Mouse (Mus musculus) midbrain, embryonic 15.5 days (tissue): ENCODE data around the gene Gstz1. TPM values are rescaled to one million over a fixed set of nuclear protein-coding genes. Genes with fewer than 3 reads are reported as not detected.
"Not testable (repeated sequence)": the region's sequence is repeated elsewhere in the genome, so short reads cannot be mapped to it uniquely, and the experiment has no call there.

Experiments
- ATAC-seq: fragments of 200-750 bp; cut with Nextera tagmentation; replicated peaks from 2 replicates; pipeline ENCODE4 v1.8.0; 2017; ENCODE audit warnings: moderate TSS enrichment
- H3K27ac ChIP-seq: fragments of 300-500 bp; sonication (generic); 2 replicates; pipeline ENCODE4 v1.5.1; 2015; ENCODE audit warnings: mild to moderate bottlenecking, inconsistent platforms
- H3K27me3 ChIP-seq: fragments of 300-500 bp; sonication (generic); replicated peaks from 2 replicates; pipeline ENCODE4 v1.6.1; 2015; ENCODE audit warnings: inconsistent platforms
- H3K36me3 ChIP-seq: fragments of 300-500 bp; sonication (generic); replicated peaks from 2 replicates; pipeline ENCODE4 v1.6.1; 2015; ENCODE audit warnings: inconsistent platforms
- H3K4me1 ChIP-seq: fragments of 300-500 bp; sonication (generic); 2 replicates; pipeline ENCODE4 v1.6.1; 2015; ENCODE audit warnings: inconsistent platforms
- H3K4me2 ChIP-seq: fragments of 300-500 bp; sonication (generic); 2 replicates; pipeline ENCODE4 v1.6.1; 2015; ENCODE audit warnings: inconsistent platforms, mild to moderate bottlenecking, moderate library complexity
- H3K4me3 ChIP-seq: fragments of 300-500 bp; sonication (generic); 2 replicates; pipeline ENCODE4 v1.5.1; 2015; ENCODE audit warnings: mild to moderate bottlenecking, inconsistent platforms
- H3K9ac ChIP-seq: fragments of 300-500 bp; sonication (generic); 2 replicates; pipeline ENCODE4 v1.6.1; 2015; ENCODE audit warnings: mild to moderate bottlenecking, inconsistent platforms
- H3K9me3 ChIP-seq: fragments of 300-500 bp; sonication (generic); 2 replicates; pipeline ENCODE4 v1.6.1; 2016; ENCODE audit warnings: inconsistent platforms
- WGBS: fragments of 180-500 bp; shearing (Covaris S2); methylation state at CpG from one replicate; pipeline ENCODE4 v1.1.7; 2015; ENCODE audit warnings: mixed read lengths; 5-methylcytosine and 5-hydroxymethylcytosine counted together
- polyA plus RNA-seq: library from polyadenylated mRNA; unstranded; fragments of >200 nt; fragmentation: Nextera tagmentation; extraction: Ambion mirVana; gene quantifications from 2 replicates; pipeline ENCODE4 v1.2.1, GENCODE M21; 2015

Gstz1 gene
- polyA plus RNA-seq, 1 experiment from 2014 or later, result 28.9 TPM

DNA sequence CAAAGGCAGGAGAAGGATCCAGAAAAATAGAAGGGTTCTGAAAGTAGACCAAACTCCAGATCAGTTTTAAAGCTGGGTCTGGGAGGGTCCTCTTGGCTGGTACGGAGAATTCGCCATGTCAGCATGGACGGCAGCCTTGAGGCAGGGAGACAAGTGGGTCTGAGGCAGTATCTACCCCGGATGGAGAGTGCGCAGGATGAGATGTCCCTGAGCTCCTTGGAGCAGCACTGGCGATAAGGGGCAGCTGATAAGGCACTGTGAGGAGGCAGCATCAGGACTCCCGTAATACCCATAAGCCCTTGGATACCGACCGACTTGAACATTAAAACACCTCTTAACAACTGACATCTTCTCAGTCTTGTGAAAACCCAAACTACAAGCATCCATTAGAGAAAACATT, 14.2 kb upstream of the Gstz1 start:
- H3K27ac ChIP-seq, result no peak overlapping the region
- WGBS, result 95% methylated on average over 9 of the region's 9 CpGs
- ATAC-seq, result no peak

DNA sequence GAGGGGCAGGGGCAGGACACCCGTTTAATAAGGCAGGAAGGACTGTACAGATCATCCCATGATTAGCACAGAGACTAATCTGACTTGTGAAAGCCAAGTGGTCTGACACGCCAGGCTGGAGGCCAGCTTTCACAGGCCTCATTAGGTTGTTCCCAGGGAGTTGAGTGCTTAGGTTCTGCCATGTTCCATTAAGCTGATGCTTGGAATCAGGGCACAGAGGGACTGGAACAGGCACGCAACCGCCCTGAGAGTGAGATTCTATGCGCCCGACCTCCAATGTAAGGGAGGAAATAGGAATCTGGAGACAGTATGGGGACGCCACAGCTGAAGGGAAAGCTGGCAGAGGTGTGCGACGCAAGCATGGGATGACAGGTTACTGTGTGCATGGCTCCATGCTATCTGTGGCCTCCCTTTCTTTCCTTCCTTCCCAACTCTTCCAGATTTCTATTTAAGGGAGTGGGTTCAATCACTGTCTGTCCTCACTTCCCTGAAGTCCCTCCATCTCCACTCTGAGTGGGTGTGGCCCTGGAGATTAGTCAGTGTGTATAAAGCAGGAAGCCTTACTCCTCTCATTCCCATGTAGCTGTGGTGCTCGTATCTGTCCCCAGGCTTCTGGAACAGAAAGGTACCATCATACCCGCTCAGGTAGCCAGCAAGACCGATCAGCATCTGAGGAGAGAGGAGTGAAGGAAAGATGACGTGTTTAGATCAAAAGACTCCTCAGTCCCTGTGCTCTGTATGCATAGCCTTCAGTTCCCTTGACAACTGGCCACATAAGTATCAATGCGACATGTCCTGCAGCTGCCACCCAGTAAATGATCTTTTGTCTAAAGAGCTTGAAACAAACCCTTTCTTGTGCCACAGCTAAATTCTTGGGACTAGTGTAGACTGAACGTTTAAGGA, 9.3 kb upstream of the Gstz1 start:
- H3K9ac ChIP-seq, result no peak overlapping the region
- no peak overlapping the region for H3K4me2 ChIP-seq
- peaks cover 10% of the 10 kb centered on the region; the same call in 1 of the 2 replicates for H3K36me3 ChIP-seq
- WGBS, result 48% methylated on average over 15 of the region's 15 CpGs
- no peaks in the 10 kb centered on the region for H3K9me3 ChIP-seq
- H3K27ac ChIP-seq, result peak overlapping the region; percentile 32; the same call in 1 of the 2 replicates
- no peaks in the 10 kb centered on the region for H3K4me1 ChIP-seq
- ATAC-seq, result peak; percentile 66
- no peak overlapping the region for H3K4me3 ChIP-seq
- no peaks in the 10 kb centered on the region for H3K27me3 ChIP-seq

More for the DNA sequence above, 14.2 kb upstream of the Gstz1 start:
- Histone ChIP-seq H3K9ac (no peak overlapping the region), H3K4me1 (no peaks in the 10 kb centered on the region), H3K9me3 (no peaks in the 10 kb centered on the region), H3K4me2 (no peak overlapping the region), H3K27me3 (no peaks in the 10 kb centered on the region), H3K4me3 (no peak overlapping the region), H3K36me3 (peaks cover 11% of the 10 kb centered on the region; the same call in 1 of the 2 replicates)

- Histone ChIP-seq H3K27me3 (no peaks in the 10 kb centered on the region), H3K9me3 (no peaks in the 10 kb centered on the region), H3K27ac (peak overlapping the region; percentile 32; the same call in 1 of the 2 replicates), H3K9ac (no peak overlapping the region), H3K36me3 (0 out of 2 replicates have a peak, but pooled peaks cover 5% of the 10 kb centered on the region), H3K4me3 (no peak overlapping the region), H3K4me2 (no peak overlapping the region), H3K4me1 (no peaks in the 10 kb centered on the region)
- WGBS, result 35% methylated on average over 2 of the region's 2 CpGs
- peak; percentile 56 for ATAC-seq
These were observed 8.6 kb upstream of the Gstz1 start for GRCm38 (mm10) chr12:87138342-87138701.

- no peak overlapping the region for H3K27ac ChIP-seq
- no peak overlapping the region for H3K9ac ChIP-seq
- 0 out of 2 replicates have a peak, but pooled peaks have one; percentile 6 for ATAC-seq
- 0 out of 2 replicates have a peak, but pooled peaks cover 5% of the 10 kb centered on the region for H3K36me3 ChIP-seq
- H3K27me3 ChIP-seq, result no peaks in the 10 kb centered on the region
- no peak overlapping the region for H3K4me2 ChIP-seq
- H3K9me3 ChIP-seq, result no peaks in the 10 kb centered on the region
- H3K4me3 ChIP-seq, result no peak overlapping the region
- no peaks in the 10 kb centered on the region for H3K4me1 ChIP-seq
- WGBS, result 53% methylated on average over 2 of the region's 2 CpGs
These were observed 8.2 kb upstream of the Gstz1 start for GRCm38 (mm10) chr12:87138768-87139167.

DNA sequence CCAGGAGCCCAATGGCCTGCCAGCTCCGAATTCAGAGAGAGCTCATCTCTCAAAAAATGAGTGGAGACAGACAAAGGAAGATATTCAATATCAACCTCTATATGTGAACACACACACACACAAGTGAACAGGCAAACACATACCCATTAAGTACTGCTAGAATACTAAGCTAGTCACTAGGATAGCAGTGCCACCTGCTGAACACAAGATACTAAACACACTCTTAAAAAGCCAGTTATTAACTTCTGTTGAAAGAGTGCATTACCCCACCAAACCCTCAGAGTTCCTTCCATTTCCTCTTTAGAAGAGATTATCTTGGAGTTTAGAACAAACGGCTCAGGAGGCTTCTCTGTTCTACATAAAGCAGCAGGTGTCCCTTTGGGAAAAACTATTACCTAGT, 4.8 kb upstream of the Gstz1 start:
- no peak overlapping the region for H3K27ac ChIP-seq
- no peak overlapping the region for H3K9ac ChIP-seq
- peaks cover 9% of the 10 kb centered on the region for H3K4me1 ChIP-seq
- no peaks in the 10 kb centered on the region for H3K9me3 ChIP-seq
- H3K4me2 ChIP-seq, result no peak overlapping the region
- no peak for ATAC-seq
- no peaks in the 10 kb centered on the region for H3K36me3 ChIP-seq
- no peaks in the 10 kb centered on the region for H3K27me3 ChIP-seq
- WGBS, result 83% methylated on average over 2 of the region's 2 CpGs
- H3K4me3 ChIP-seq, result no peak overlapping the region

DNA sequence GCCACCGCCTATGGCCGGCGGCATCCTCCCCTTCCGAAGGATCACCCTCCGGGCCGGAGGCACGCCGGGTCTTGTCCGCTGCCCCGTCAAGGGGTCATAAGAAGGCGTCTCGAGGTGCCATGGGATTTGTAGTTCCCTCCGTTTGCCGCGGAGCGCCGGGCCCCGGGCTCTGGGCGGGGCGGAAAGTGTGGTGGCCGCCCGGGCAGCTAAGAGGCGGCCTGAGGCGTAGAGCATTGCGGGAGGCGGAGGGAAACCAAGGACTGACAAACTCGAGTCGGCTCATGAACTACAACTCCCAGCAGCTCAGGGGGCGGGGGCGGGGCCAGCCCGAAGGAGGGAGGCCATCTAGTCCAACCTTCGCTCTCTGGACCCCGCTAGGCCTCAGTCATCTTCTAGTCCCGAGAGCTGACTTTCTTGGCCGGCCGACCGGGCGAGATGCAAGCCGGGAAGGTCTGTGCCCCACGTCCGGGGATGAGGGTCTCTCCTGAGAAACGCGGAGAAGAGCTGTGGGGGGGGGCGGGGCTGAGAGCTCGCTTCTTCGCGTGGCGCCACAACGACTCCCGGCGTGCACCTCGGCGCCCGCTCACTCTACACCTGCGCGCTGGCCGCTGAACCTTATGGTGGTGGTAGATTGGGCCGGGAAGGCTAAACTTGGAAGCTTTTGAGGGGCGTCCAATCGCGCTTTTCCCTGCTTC, 577 bp downstream of the Gstz1 start, which contains the start of gene Pomt2:
Gene Pomt2 (minus strand): TSS at position 574 of the 695 bp plus-strand sequence.
- peak within 1 kb of the TSS; percentile 70 for H3K4me2 ChIP-seq
- WGBS, result under 1% methylated on average over 61 of the region's 61 CpGs
- peak within 1 kb of the TSS; percentile 89 for H3K9ac ChIP-seq
- no peaks in the 10 kb centered on the region for H3K27me3 ChIP-seq
- H3K4me3 ChIP-seq, result peak within 1 kb of the TSS; percentile 98
- 0 out of 2 replicates have a peak, but pooled peaks cover under 1% of the 10 kb centered on the region for H3K9me3 ChIP-seq
- peaks cover 17% of the 10 kb centered on the region for H3K4me1 ChIP-seq
- ATAC-seq, result peak; percentile 97
- H3K27ac ChIP-seq, result peak within 1 kb of the TSS; percentile 100
- no peaks in the 10 kb centered on the region for H3K36me3 ChIP-seq

GRCm38 (mm10) chr12:87148136-87148535, 1.2 kb downstream of the Gstz1 start:
- peak; percentile 2; the same call in 1 of the 2 replicates for ATAC-seq
- Histone ChIP-seq H3K4me3 (peak overlapping the region; percentile 98), H3K4me1 (peaks cover 17% of the 10 kb centered on the region), H3K9me3 (0 out of 2 replicates have a peak, but pooled peaks cover 5% of the 10 kb centered on the region), H3K9ac (peak overlapping the region; percentile 89), H3K27me3 (no peaks in the 10 kb centered on the region), H3K36me3 (no peaks in the 10 kb centered on the region), H3K4me2 (peak overlapping the region; percentile 70), H3K27ac (peak overlapping the region; percentile 100)
- 17% methylated on average over 15 of the region's 15 CpGs for WGBS

DNA sequence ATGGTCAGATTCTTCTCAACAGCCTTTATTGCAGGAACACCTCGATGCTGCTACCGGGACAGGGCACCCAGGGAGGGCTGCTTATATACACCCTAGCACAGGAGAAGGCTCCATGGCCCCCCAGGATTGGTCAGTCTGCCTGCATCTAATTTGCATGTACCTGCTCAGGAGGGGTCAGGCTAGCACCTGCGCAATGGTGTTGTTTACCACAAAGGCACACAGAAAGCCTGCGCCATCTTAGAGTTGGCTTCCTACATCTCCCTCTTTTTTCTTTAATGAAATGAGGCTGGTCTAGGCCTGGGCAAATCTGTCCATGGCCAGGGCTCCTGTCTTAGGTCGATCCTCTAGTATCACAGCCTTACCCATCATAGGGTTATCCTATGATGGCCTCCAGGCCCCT, 2.5 kb downstream of the Gstz1 start:
- Histone ChIP-seq H3K36me3 (no peaks in the 10 kb centered on the region), H3K27me3 (no peaks in the 10 kb centered on the region), H3K4me2 (no peak overlapping the region), H3K4me1 (peaks cover 17% of the 10 kb centered on the region), H3K9me3 (0 out of 2 replicates have a peak, but pooled peaks cover 5% of the 10 kb centered on the region), H3K9ac (no peak overlapping the region), H3K27ac (no peak overlapping the region), H3K4me3 (no peak overlapping the region)
- WGBS, result 96% methylated on average over 5 of the region's 5 CpGs
- ATAC-seq, result no peak

DNA sequence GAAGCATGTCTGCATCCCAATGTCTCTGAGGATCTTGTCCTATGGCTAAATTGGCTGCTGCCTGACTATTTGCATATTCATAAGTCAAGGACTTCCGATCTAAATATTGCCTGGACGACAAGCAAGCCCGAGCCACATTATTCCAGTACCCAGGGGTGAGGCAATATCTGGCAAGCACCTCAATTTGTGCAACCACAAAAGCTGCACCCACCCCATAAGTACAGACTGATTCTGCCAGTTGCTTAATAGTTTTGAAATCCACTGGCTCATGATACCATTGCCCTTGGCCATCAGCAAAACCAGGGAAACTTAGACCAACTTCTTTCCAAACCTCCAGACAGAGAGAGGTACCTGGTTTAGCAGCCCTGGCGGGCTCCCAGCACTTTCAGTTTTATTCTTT, 7.5 kb downstream of the Gstz1 start:
- not testable (repeated sequence) for H3K4me1 ChIP-seq, H3K27ac ChIP-seq, H3K9me3 ChIP-seq, H3K4me2 ChIP-seq, H3K36me3 ChIP-seq, H3K9ac ChIP-seq, H3K4me3 ChIP-seq, H3K27me3 ChIP-seq, ATAC-seq
- WGBS, result 84% methylated on average over 4 of the region's 4 CpGs

- Histone ChIP-seq H3K4me3 (no peak overlapping the region), H3K27ac (no peak overlapping the region), H3K9ac (no peak overlapping the region), H3K27me3 (no peaks in the 10 kb centered on the region), H3K4me2 (no peak overlapping the region), H3K36me3 (no peaks in the 10 kb centered on the region), H3K4me1 (no peaks in the 10 kb centered on the region), H3K9me3 (0 out of 2 replicates have a peak, but pooled peaks cover 5% of the 10 kb centered on the region)
- WGBS, result 63% methylated on average over 4 of the region's 4 CpGs
- ATAC-seq, result no peak
These were observed 10.4 kb downstream of the Gstz1 start for GRCm38 (mm10) chr12:87157361-87157760.

DNA sequence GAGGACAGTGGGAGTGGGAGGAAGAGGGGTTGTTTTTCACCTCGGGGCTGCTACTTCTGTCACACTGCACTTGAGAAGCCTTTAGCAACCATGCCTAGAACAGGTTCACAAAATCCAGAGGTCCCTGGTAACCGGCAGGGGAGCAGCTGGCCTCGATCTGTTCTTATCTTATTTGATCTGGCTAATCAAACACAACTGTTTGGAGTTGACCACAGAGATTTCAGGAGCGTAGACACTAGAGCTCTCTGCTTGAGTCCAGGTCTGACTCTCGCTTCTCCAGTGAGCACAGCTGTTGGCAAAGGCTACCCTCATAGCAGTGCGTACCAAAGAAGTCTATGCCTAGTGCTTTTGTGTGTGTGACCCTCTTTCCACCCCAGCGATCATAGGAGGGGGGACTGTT, 11.1 kb downstream of the Gstz1 start:
- Histone ChIP-seq H3K36me3 (no peaks in the 10 kb centered on the region), H3K9me3 (no peaks in the 10 kb centered on the region), H3K4me1 (no peaks in the 10 kb centered on the region), H3K9ac (no peak overlapping the region), H3K4me3 (no peak overlapping the region), H3K4me2 (no peak overlapping the region), H3K27ac (no peak overlapping the region), H3K27me3 (no peaks in the 10 kb centered on the region)
- ATAC-seq, result no peak
- 76% methylated on average over 7 of the region's 7 CpGs for WGBS

- no peak for ATAC-seq
- 83% methylated on average over 1 of the region's 1 CpGs for WGBS
- H3K9me3 ChIP-seq, result no peaks in the 10 kb centered on the region
- H3K4me1 ChIP-seq, result no peaks in the 10 kb centered on the region
- no peak overlapping the region for H3K4me3 ChIP-seq
- no peak overlapping the region for H3K9ac ChIP-seq
- no peaks in the 10 kb centered on the region for H3K36me3 ChIP-seq
- H3K27ac ChIP-seq, result no peak overlapping the region
- no peak overlapping the region for H3K4me2 ChIP-seq
- H3K27me3 ChIP-seq, result no peaks in the 10 kb centered on the region
These were observed 13.3 kb downstream of the Gstz1 start for GRCm38 (mm10) chr12:87160310-87160709.
